Mouse (Mus musculus): ENCODE results near the gene Eml2.
A peak's percentile ranks its signal among the peaks of the same experiment; 100 is the strongest.
"Not testable (repeated sequence)": the region's sequence is repeated elsewhere in the genome, so short reads cannot be mapped to it uniquely, and the experiment has no call there.

Gene Eml2

DNA sequence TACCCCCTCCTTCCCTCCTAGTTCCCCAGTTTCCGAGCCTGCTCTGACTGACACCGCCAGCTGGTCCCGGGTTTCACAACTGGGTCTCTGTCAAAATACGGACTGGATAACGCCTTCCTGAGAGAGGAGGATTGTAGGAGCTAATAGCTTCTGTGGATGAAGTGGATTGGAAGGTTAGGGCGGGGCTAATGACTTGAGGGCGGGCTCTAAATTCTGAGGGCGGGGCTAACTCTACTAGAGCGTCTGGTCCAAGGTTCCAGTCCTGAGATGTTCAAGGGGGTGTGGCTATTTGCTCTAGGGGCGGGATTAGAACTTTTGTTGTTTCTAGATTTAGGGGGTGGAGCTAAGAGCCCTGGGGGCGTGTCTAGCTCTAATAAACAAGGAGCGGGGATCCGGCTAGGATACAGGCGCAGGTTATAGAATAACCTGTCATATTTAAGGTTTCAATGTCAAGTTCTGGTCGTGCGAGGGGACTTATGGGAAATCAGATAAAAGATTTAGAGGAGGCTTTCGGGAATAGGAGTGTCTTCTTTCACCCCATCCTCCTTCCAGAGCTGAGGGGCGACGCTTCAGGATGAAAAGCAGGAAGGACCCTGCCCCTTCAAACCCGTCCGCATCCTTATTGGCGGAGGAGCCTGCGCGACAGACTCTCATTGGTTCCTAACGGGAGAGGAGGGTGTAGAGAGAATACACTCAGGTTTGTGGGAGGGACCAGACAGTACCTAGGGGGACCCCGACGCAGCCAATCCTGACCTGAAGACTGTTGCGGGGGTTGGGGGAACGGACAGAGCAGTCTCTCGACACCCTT is at the start of gene Eml2:
Gene Eml2 (plus strand): TSS at position 714 of the 808 bp plus-strand sequence.
- DNase-seq, result peak; percentile 87 to 90

- no peak for DNase-seq
Observed at GRCm38 (mm10) chr7:19127744-19128143, 48.5 kb upstream of the Eml2 start.

- no peak for DNase-seq
Observed at GRCm38 (mm10) chr7:19129396-19129795, 46.8 kb upstream of the Eml2 start.

DNA sequence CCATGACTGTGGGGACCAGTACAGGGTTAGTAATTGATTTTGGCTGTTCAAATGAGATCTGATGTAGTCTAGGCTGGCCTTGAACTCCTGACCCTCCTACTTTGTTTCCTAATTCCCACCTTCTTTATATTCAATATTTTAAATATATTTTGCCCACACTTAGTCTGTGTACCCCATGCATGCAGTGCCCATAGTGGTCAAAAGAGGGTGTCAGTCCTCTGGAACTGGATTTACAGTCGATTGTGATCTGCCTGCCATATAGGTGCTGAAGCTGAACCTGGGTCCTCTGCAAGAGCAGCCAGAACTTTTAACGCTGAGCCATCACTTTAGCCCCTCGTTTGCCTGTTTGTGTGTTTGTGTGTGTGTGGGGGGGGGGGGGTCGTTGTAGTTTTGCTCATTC is 45.6 kb upstream of the Eml2 start:
- peak; percentile 37 to 47 for DNase-seq

DNA sequence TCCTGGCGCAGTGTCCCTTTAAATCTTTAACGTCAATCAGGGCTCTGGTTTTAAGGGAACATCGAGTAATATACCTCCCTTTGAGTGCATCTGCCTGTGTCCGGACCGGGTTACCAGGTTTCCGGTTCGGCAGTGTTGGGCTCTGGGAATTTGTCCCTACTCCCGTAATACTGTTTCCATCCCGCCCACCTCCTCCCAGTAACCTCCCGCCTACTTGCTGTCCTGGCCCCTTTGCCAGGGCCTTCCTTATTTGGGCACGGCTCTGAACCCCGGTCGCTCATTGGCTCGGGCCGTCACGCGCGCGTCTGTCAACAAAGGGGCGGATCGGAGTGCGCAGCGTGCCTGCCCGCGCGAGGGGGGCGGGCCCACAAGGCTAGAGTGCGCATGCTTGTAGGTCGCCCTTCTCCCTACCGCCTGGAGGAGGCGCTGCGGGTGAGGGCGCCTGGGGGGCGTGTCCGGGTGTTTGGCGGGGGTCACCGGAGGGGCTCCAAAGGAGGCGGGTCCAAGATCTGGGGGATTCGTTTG is 44.8 kb upstream of the Eml2 start:
- peak; percentile 98 to 99 for DNase-seq

GRCm38 (mm10) chr7:19136168-19136567 is 40.1 kb upstream of the Eml2 start:
- DNase-seq, result no peak

GRCm38 (mm10) chr7:19136673-19137334 is 39.4 kb upstream of the Eml2 start:
- no peak for DNase-seq

DNA sequence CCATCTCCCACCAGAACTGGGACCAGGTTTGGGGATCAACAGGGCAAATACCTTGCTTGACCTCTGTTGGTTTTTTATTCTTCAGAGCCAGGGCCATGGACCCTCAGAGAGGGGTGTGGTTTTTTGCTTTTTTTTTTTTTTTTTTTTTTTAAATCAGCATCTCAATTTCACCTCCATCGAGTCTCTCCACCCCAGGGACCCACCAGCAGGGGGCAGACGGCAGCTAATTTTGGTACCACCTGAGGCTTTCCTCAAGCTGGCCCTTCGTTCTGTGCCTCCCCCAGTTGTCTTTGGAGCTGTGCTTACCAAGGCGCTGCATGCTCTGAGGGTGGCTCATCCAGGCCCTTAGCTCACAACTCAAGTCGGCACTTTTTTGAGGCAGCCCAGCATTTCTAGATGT is 38.8 kb upstream of the Eml2 start:
- peak; percentile 71 to 74 for DNase-seq

DNA sequence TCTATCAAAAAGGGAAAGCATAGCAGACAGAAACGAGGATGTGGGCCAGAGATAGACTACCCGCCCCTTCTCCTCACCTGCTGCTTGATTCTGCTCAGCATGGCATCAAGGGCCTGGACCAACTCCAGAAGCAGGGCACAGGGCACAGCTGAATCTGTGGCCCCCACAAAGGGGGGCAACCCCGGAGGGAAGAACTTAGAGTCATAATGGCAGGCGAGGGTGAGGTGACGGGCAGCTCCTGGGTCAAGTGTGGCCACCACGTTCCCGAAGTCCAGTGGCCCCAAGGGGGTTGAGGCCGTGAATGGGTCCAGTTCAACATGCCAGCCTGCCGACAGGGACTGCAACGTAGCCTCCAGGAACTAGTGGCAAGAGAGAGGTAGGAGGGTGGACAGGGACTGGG is 29.4 kb upstream of the Eml2 start:
- no peak for DNase-seq

GRCm38 (mm10) chr7:19147497-19148045 is 28.6 kb upstream of the Eml2 start:
- no peak for DNase-seq

DNA sequence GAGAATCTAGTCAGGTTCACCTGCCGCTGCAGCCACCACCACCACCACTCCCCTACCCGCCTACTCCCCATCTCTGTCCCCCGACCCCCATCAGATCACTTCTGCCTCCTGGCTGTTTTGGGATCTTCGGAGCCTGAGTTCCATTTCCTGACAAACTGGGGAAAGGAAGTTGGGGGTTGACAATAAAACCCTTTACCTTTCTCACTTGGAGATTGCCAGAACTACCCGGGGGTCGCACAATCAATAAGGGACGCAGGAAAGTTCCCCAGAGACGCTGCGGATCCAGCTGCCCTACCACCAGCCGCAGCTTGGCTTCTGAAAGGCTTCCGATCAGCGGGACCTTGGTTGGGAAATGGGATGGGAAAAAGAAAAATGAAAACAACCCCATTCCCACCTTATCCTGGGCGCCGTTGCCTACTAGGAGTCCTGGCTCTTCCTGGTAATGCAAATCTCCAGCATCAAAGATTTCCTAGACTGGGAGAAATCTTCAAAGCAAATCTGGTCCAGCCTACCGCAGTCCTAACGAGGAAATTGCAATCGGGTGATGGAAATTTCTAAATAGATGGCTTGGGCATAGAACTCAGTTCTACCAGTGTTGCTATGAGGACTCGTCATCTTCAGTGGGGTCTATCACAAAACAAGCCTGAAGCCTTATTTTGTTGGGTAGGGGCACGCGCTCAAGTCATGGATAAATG is 27.9 kb upstream of the Eml2 start:
- DNase-seq, result no peak

DNA sequence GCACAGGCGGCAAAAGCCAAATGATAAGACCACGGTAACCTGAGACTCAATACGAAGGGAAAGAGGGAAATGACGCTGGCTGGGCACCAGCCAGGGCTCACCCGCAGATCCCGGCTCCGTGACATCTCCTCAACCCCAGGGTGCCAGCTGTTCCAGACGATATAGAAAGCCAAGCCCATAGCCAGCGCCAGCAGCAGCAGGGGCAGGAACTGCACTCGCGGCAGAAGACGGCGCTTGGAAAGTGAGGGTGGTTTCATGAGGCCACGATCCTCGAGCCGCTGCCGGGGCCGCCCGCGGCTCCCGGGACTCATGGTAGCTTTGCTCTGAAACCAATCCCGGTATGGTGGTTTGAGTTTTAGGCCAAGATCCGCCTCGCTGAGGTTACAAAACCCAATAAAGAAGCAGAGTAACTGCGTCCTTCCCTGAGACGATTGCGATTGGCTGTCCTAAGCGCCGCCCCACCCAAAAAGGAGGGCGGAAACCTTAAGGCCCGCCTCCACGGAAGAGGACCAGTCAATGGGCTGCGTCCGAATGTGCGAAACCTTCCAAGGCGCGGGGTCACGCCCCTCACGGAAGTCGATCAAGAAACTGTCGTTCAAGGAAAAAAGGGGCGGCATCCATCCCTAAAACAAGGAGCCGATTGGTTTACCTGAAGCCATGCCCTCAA is 27.2 kb upstream of the Eml2 start, which contains the start of gene Qpctl:
Gene Qpctl (minus strand): TSS at position 417 of the 667 bp plus-strand sequence.
- DNase-seq, result peak; percentile 97 to 99

DNA sequence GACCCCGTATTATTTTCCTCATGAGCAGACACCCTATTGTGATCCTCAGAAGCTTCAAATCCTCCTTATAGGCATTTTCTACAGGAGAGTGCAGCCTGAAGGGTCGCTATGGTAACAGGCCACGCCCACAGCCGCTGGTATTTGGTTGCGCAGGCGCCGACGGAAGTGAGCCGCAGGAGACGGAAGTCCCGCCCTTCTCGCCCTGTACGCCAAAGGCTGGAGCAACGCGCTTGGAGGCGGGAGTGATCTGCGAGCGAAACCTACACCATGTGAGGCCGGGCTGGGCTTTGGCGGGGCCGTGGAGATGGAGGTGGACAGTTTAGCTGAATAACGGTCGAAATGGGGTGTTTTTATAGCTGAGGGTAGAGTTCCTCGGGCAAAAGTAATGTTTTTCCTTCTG is 26.6 kb upstream of the Eml2 start, which contains the start of gene Snrpd2:
Gene Snrpd2 (plus strand): TSS at position 97 of the 400 bp plus-strand sequence.
- DNase-seq, result peak; percentile 100

DNA sequence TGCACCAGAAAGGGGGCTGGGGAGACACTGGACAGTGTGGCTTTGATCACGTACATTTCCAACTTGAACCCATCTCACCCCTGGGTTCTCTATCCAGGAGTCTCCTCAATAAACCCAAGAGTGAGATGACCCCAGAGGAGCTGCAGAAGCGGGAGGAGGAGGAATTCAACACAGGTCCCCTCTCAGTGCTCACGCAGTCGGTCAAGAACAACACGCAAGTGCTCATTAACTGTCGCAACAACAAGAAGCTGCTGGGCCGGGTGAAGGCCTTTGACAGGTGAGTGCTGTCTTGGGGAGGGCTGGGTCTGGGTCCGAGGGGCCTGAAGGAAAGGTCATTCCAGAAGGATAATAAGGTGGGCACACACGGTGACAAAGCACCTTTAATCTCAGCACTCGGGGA is 25.1 kb upstream of the Eml2 start:
- DNase-seq, result not testable (repeated sequence)

- peak; percentile 72 to 77 for DNase-seq
Observed at GRCm38 (mm10) chr7:19154796-19155195, 21.4 kb upstream of the Eml2 start.

GRCm38 (mm10) chr7:19155825-19156475 is 20.3 kb upstream of the Eml2 start:
- DNase-seq, result peak in 1 of 2 experiments; percentile 53

GRCm38 (mm10) chr7:19157160-19157800 is 18.9 kb upstream of the Eml2 start:
- DNase-seq, result peak; percentile 97 to 98

- DNase-seq, result no peak
Observed at GRCm38 (mm10) chr7:19158601-19159000, 17.6 kb upstream of the Eml2 start.

DNA sequence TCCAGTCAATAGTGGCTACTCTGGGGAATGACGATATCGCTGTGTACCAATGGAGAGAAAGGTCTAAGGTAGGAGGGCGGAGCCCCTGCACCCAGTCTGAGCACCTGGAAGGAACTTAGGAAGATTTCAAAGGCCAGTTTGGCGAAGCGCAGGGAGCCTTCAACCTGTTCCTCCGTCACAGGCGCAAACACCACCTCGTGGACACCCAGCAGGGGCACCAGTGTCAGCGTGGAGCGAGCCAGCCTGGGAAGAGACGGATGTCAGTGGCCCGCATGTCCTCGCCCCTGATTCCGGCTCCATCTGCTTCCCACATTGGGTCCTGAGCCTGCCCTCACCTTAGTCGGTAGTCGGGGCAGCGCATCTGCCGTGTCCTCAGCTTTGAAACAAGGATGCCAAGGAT is 16.8 kb upstream of the Eml2 start:
- no peak for DNase-seq

- peak; percentile 58 for DNase-seq
Observed at GRCm38 (mm10) chr7:19160115-19160514, 16.1 kb upstream of the Eml2 start.

GRCm38 (mm10) chr7:19162928-19163327 is 13.3 kb upstream of the Eml2 start:
- no peak for DNase-seq
